Mouse (Mus musculus): ENCODE measurements around the gene Sh3bgrl2.

The Sh3bgrl2 gene

DNA sequence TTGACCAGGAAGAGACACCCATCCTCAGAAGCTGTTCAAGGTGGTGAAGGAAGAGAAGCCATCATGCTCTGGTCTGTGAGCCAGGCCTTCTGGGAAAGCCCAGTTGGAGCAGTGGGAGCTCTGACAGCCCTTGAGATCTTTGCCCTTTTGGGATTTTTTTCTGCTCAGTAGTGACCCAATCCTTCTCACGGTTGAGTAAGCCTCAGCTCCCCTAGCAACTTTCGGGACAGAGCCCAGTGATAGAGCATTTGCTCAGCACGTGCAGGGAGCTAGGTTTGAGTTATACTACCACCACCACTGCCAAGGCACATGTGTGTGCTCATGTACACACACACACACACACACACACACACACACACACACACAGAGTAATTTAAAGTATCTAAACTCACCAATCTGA is 131.5 kb downstream of the Sh3bgrl2 start:
- DNase-seq (ENCODE audit: low spot score in 2 of 2): no peak

DNA sequence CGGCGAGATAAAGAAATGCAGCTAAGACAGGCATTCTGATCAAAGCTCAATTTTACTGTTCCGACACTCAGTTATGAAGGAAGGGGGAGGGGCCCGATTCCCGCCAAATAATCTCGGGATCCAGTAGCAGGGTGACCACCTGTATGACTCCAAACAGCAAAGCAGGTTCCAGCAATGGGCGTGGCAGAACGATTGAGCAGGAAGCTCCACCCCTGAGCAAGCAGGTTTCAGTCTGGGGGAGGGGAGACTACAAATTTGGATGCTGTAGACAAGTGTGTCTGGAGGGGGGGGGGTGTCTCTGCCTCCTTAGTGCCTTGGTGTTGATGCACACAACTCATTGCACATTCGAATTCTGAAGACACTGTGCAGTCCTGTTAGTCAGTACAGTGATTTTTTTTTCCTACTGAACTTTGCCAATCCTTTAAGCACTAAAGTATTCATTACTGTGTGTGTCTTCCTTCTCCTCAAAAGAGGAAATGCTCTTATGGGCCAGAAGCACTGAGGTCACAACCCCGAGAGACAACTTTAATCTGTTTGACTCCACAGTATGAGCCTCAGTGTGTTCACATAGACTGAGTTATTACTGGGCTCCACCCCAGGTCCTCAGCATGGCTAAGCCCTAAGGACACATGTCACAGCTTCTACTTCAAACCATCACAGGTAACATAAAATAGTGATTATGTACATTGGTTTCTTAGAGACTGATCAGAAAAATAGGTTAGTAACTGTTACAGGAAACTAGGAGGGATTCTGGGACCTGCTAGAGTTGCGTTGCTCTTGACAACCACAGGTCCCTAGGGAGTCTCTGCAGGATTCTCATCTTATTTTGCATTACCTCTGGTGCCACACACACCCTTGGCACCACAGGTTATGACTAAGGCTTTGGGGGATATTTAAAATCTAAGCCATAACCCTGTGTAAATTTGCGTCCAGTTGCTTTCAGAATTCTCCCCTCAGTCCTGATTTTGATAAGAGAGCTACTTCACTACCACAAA is 133.8 kb downstream of the Sh3bgrl2 start:
- no peak for DNase-seq (ENCODE audit: low spot score in 2 of 2)

GRCm38 (mm10) chr9:83686511-83687100 is 138.5 kb downstream of the Sh3bgrl2 start:
- no peak for DNase-seq (ENCODE audit: low spot score in 2 of 2)

GRCm38 (mm10) chr9:83687904-83688303 is 139.8 kb downstream of the Sh3bgrl2 start:
- no peak for DNase-seq (ENCODE audit: low spot score in 2 of 2)

Measured in right cerebral cortex, postnatal 36 days (tissue).